Mouse (Mus musculus): ENCODE data around the gene Cox6a1. TPM values are rescaled to one million over a fixed set of nuclear protein-coding genes. Genes with fewer than 3 reads are reported as not detected.

Gene Cox6a1
- total and polyA plus RNA-seq, 3 experiments, result 143 to 1,989 (median 312) TPM

- no peak for DNase-seq (ENCODE audit: low spot score)
- Histone ChIP-seq H3K4me3 (ENCODE audit: low read depth, low read length) (peak overlapping the region; percentile 97), H3K27me3 (ENCODE audit: insufficient read depth, low read length) (no peaks in the 10 kb centered on the region), H3K9me3 (replicated peaks) (no peaks in the 10 kb centered on the region), H3K4me1 (ENCODE audit: insufficient read depth, low read depth, low read length) (peaks cover 40% of the 10 kb centered on the region), H3K36me3 (replicated peaks) (peaks cover 38% of the 10 kb centered on the region)
- no peak for ATAC-seq (ENCODE audit: extremely low read depth, insufficient number of reproducible peaks, low FRiP score, poor library complexity, severe bottlenecking)
- TF ChIP-seq CTCF (IDR thresholded peaks at IDR 0.05; ENCODE audit: low read depth, low read length), result no peak
- no peak for TF ChIP-seq GATA1 (IDR thresholded peaks at IDR 0.05; ENCODE audit: borderline replicate concordance, low read length)
- no peak for TF ChIP-seq TAL1 (conservative IDR thresholded peaks at IDR 0.05; ENCODE audit: low read depth, low read length)
- no peak for TF ChIP-seq POLR2AphosphoS5 (IDR thresholded peaks at IDR 0.05; ENCODE audit: insufficient replicate concordance, low read depth, low read length)
- no peak for TF ChIP-seq GATA2 (IDR thresholded peaks at IDR 0.05; ENCODE audit: borderline replicate concordance, low read depth, low read length)
Observed at GRCm38 (mm10) chr5:115326256-115326831, 22.4 kb downstream of the Cox6a1 start.

GRCm38 (mm10) chr5:115319004-115319940 lies 29.5 kb downstream of the Cox6a1 start:
- no peaks in the 10 kb centered on the region for H3K9me3 ChIP-seq (replicated peaks)
- peak overlapping the region; percentile 70 for H3K4me3 ChIP-seq (ENCODE audit: low read depth, low read length)
- DNase-seq (ENCODE audit: low spot score) (peak; percentile 81), ATAC-seq (ENCODE audit: extremely low read depth, insufficient number of reproducible peaks, low FRiP score, poor library complexity, severe bottlenecking) (peak; percentile 57)
- H3K36me3 ChIP-seq (replicated peaks), result peaks cover 6% of the 10 kb centered on the region
- TF ChIP-seq GATA1 (IDR thresholded peaks at IDR 0.05; ENCODE audit: borderline replicate concordance, low read length) (no peak), POLR2AphosphoS5 (IDR thresholded peaks at IDR 0.05; ENCODE audit: insufficient replicate concordance, low read depth, low read length) (no peak), GATA2 (IDR thresholded peaks at IDR 0.05; ENCODE audit: borderline replicate concordance, low read depth, low read length) (no peak), CTCF (IDR thresholded peaks at IDR 0.05; ENCODE audit: low read depth, low read length) (no peak), TAL1 (conservative IDR thresholded peaks at IDR 0.05; ENCODE audit: low read depth, low read length) (no peak)
- H3K4me1 ChIP-seq (ENCODE audit: insufficient read depth, low read depth, low read length), result peaks cover 35% of the 10 kb centered on the region
- no peaks in the 10 kb centered on the region for H3K27me3 ChIP-seq (ENCODE audit: insufficient read depth, low read length)

GRCm38 (mm10) chr5:115317645-115318328 lies 31.0 kb downstream of the Cox6a1 start:
- Histone ChIP-seq H3K36me3 (replicated peaks) (no peaks in the 10 kb centered on the region), H3K27me3 (ENCODE audit: insufficient read depth, low read length) (no peaks in the 10 kb centered on the region), H3K4me3 (ENCODE audit: low read depth, low read length) (peak overlapping the region; percentile 33; the same call in 1 of the 2 replicates), H3K4me1 (ENCODE audit: insufficient read depth, low read depth, low read length) (peaks cover 48% of the 10 kb centered on the region), H3K9me3 (replicated peaks) (no peaks in the 10 kb centered on the region)
- TF ChIP-seq GATA2 (IDR thresholded peaks at IDR 0.05; ENCODE audit: borderline replicate concordance, low read depth, low read length), result no peak
- no peak for TF ChIP-seq CTCF (IDR thresholded peaks at IDR 0.05; ENCODE audit: low read depth, low read length)
- TF ChIP-seq TAL1 (conservative IDR thresholded peaks at IDR 0.05; ENCODE audit: low read depth, low read length), result no peak
- no peak for TF ChIP-seq GATA1 (IDR thresholded peaks at IDR 0.05; ENCODE audit: borderline replicate concordance, low read length)
- no peak for TF ChIP-seq POLR2AphosphoS5 (IDR thresholded peaks at IDR 0.05; ENCODE audit: insufficient replicate concordance, low read depth, low read length)
- DNase-seq (ENCODE audit: low spot score), result no peak
- ATAC-seq (ENCODE audit: extremely low read depth, insufficient number of reproducible peaks, low FRiP score, poor library complexity, severe bottlenecking), result no peak

- 0 out of 2 replicates have a peak, but pooled peaks have one; percentile 23 for ATAC-seq (ENCODE audit: extremely low read depth, insufficient number of reproducible peaks, low FRiP score, poor library complexity, severe bottlenecking)
Observed at GRCm38 (mm10) chr5:115316968-115317644, 31.7 kb downstream of the Cox6a1 start.

GRCm38 (mm10) chr5:115313668-115313943 lies 35.2 kb downstream of the Cox6a1 start:
- peaks cover 37% of the 10 kb centered on the region for H3K4me1 ChIP-seq (ENCODE audit: insufficient read depth, low read depth, low read length)
- peak; percentile 8; the same call in 1 of the 2 replicates for ATAC-seq (ENCODE audit: extremely low read depth, insufficient number of reproducible peaks, low FRiP score, poor library complexity, severe bottlenecking)

More at GRCm38 (mm10) chr5:115316968-115317644, 31.7 kb downstream of the Cox6a1 start:
- H3K27me3 ChIP-seq (ENCODE audit: insufficient read depth, low read length), result no peaks in the 10 kb centered on the region
- H3K4me1 ChIP-seq (ENCODE audit: insufficient read depth, low read depth, low read length), result peaks cover 54% of the 10 kb centered on the region
- no peaks in the 10 kb centered on the region for H3K36me3 ChIP-seq (replicated peaks)
- no peaks in the 10 kb centered on the region for H3K9me3 ChIP-seq (replicated peaks)
- H3K4me3 ChIP-seq (ENCODE audit: low read depth, low read length), result peak overlapping the region; percentile 30; the same call in 1 of the 2 replicates
- no peak for DNase-seq (ENCODE audit: low spot score)
- no peak for TF ChIP-seq GATA2 (IDR thresholded peaks at IDR 0.05; ENCODE audit: borderline replicate concordance, low read depth, low read length)
- no peak for TF ChIP-seq TAL1 (conservative IDR thresholded peaks at IDR 0.05; ENCODE audit: low read depth, low read length)
- TF ChIP-seq CTCF (IDR thresholded peaks at IDR 0.05; ENCODE audit: low read depth, low read length), result no peak
- TF ChIP-seq GATA1 (IDR thresholded peaks at IDR 0.05; ENCODE audit: borderline replicate concordance, low read length), result no peak
- TF ChIP-seq POLR2AphosphoS5 (IDR thresholded peaks at IDR 0.05; ENCODE audit: insufficient replicate concordance, low read depth, low read length), result no peak

More at GRCm38 (mm10) chr5:115313668-115313943, 35.2 kb downstream of the Cox6a1 start:
- TF ChIP-seq TAL1 (conservative IDR thresholded peaks at IDR 0.05; ENCODE audit: low read depth, low read length), result no peak
- no peak for TF ChIP-seq POLR2AphosphoS5 (IDR thresholded peaks at IDR 0.05; ENCODE audit: insufficient replicate concordance, low read depth, low read length)
- TF ChIP-seq GATA1 (IDR thresholded peaks at IDR 0.05; ENCODE audit: borderline replicate concordance, low read length), result no peak
- TF ChIP-seq GATA2 (IDR thresholded peaks at IDR 0.05; ENCODE audit: borderline replicate concordance, low read depth, low read length), result no peak
- TF ChIP-seq CTCF (IDR thresholded peaks at IDR 0.05; ENCODE audit: low read depth, low read length), result no peak
- Histone ChIP-seq H3K9me3 (replicated peaks) (no peaks in the 10 kb centered on the region), H3K4me3 (ENCODE audit: low read depth, low read length) (no peak overlapping the region; the same call in 1 of the 2 replicates), H3K36me3 (replicated peaks) (peaks cover 7% of the 10 kb centered on the region), H3K27me3 (ENCODE audit: insufficient read depth, low read length) (peaks cover 5% of the 10 kb centered on the region; the same call in 1 of the 2 replicates)
- DNase-seq (ENCODE audit: low spot score), result no peak
